Mouse (Mus musculus) embryonic facial prominence, embryonic 12.5 days (tissue): ENCODE measurements around the gene Retreg3. TPM values are rescaled to one million over a fixed set of nuclear protein-coding genes. Genes with fewer than 3 reads are reported as not detected.

Experiments
- ATAC-seq: fragments of 200-750 bp; cut with Nextera tagmentation; 2 replicates; pipeline ENCODE4 v1.8.0; 2017; ENCODE audit not compliant: insufficient number of reproducible peaks, insufficient read depth, low FRiP score, low TSS enrichment
- H3K27ac ChIP-seq: fragments of 300-500 bp; sonication (generic); 2 replicates; pipeline ENCODE4 v1.5.1; 2016; ENCODE audit warnings: mild to moderate bottlenecking
- H3K27me3 ChIP-seq: fragments of 300-500 bp; sonication (generic); 2 replicates; pipeline ENCODE4 v1.6.1; 2016; ENCODE audit warnings: mild to moderate bottlenecking, moderate library complexity
- H3K36me3 ChIP-seq: fragments of 300-500 bp; sonication (generic); 2 replicates; pipeline ENCODE4 v1.6.1; 2016; ENCODE audit warnings: mild to moderate bottlenecking
- H3K4me1 ChIP-seq: fragments of 300-500 bp; sonication (generic); 2 replicates; pipeline ENCODE4 v1.6.1; 2016
- H3K4me2 ChIP-seq: fragments of 300-500 bp; sonication (generic); replicated peaks from 2 replicates; pipeline ENCODE4 v1.6.1; 2016; ENCODE audit warnings: mild to moderate bottlenecking, moderate library complexity
- H3K4me3 ChIP-seq: fragments of 300-500 bp; sonication (generic); 2 replicates; pipeline ENCODE4 v1.5.1; 2016; ENCODE audit warnings: mild to moderate bottlenecking
- H3K9ac ChIP-seq: fragments of 300-500 bp; sonication (generic); 2 replicates; pipeline ENCODE4 v1.6.1; 2016; ENCODE audit warnings: mild to moderate bottlenecking, moderate library complexity
- H3K9me3 ChIP-seq: fragments of 300-500 bp; sonication (generic); 2 replicates; pipeline ENCODE4 v1.6.1; 2016; ENCODE audit warnings: mild to moderate bottlenecking, moderate library complexity
- WGBS: fragments of 180-500 bp; shearing (Covaris S2); methylation state at CpG from one replicate; pipeline ENCODE4 v1.1.7; 2016; 5-methylcytosine and 5-hydroxymethylcytosine counted together
- polyA plus RNA-seq: library from polyadenylated mRNA; unstranded; fragments of >200 nt; fragmentation: Nextera tagmentation; extraction: Ambion mirVana; gene quantifications from 2 replicates; pipeline ENCODE4 v1.2.1, GENCODE M21; 2016

The Retreg3 gene
- polyA plus RNA-seq, 1 experiment from 2014 or later, result 18.6 TPM

DNA sequence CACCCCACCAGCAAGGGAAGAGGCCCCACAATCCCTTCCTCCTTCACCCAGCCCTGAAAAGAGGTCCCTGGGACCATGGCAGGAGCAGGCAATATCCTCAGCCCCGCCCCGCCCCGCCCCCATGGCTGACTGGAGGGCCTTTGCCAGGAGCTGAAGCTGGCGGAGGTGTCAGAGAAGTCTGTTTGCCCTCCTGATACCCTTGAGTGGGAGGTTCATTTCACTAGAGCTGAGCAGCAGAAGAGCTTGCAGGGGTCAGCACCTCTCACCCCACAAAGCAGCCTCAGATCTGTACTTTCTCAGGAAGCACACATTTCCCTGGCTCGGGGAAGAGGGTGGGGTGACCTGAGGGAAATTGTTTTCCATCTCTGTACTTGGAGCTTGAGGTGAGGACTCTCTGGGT lies 61.0 kb downstream of the Retreg3 start:
- no peak overlapping the region for H3K4me2 ChIP-seq
- H3K27me3 ChIP-seq, result no peaks in the 10 kb centered on the region
- ATAC-seq, result no peak
- H3K9me3 ChIP-seq, result 0 out of 2 replicates have a peak, but pooled peaks cover 3% of the 10 kb centered on the region
- peaks cover 22% of the 10 kb centered on the region for H3K36me3 ChIP-seq
- 75% methylated on average over 5 of the region's 5 CpGs for WGBS
- peaks cover 24% of the 10 kb centered on the region for H3K4me1 ChIP-seq
- no peak overlapping the region for H3K27ac ChIP-seq
- H3K4me3 ChIP-seq, result no peak overlapping the region
- no peak overlapping the region for H3K9ac ChIP-seq

DNA sequence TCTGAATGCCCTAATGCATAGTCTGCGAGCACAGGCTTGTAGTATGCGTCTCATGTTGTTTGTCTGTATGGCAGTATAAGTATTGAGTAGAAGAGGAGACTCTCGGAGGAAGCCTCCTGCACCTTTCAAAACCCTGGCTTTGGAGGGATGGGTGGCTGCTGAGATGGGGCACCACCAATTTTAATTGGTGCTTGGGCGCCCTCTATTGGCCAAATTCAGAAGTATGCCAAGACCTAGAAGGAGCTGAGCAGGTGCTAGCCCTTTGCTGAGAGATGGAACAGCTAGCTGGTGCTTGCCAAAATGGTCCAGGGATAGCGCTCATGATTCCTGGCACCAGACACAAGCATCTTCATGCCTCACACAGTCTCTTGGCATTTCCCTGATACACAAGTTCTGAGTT lies 61.8 kb downstream of the Retreg3 start:
- Histone ChIP-seq H3K27me3 (no peaks in the 10 kb centered on the region), H3K9ac (no peak overlapping the region), H3K4me3 (no peak overlapping the region), H3K27ac (no peak overlapping the region), H3K36me3 (peaks cover 21% of the 10 kb centered on the region), H3K9me3 (0 out of 2 replicates have a peak, but pooled peaks cover 6% of the 10 kb centered on the region), H3K4me2 (no peak overlapping the region), H3K4me1 (peaks cover 16% of the 10 kb centered on the region)
- no peak for ATAC-seq
- 37% methylated on average over 5 of the region's 5 CpGs for WGBS

DNA sequence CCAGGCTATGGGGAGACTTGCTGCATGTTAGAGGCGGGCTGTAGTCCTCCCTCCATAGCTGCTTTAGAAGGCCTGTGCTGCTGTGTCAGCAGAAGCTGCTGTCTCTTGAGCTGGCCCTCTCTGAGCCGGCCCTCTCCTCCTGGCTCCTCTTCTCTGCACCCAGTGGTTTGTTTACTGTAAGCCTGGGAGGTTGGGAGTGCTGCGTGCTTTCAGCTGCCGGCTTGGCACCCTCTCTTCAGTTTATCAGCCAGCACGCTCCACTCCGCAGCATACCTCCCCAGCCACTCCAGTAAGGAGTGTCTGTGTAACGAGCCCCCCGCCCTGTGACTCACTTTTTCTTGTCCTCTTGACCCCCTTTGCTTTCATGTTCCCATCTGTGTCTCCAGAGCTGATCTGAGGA lies 62.8 kb downstream of the Retreg3 start:
- Histone ChIP-seq H3K9me3 (0 out of 2 replicates have a peak, but pooled peaks cover 6% of the 10 kb centered on the region), H3K27ac (no peak overlapping the region), H3K27me3 (no peaks in the 10 kb centered on the region), H3K4me2 (no peak overlapping the region), H3K9ac (no peak overlapping the region), H3K4me3 (no peak overlapping the region), H3K36me3 (peaks cover 15% of the 10 kb centered on the region), H3K4me1 (peaks cover 9% of the 10 kb centered on the region; the same call in 1 of the 2 replicates)
- WGBS, result 64% methylated on average over 8 of the region's 8 CpGs
- ATAC-seq, result no peak

DNA sequence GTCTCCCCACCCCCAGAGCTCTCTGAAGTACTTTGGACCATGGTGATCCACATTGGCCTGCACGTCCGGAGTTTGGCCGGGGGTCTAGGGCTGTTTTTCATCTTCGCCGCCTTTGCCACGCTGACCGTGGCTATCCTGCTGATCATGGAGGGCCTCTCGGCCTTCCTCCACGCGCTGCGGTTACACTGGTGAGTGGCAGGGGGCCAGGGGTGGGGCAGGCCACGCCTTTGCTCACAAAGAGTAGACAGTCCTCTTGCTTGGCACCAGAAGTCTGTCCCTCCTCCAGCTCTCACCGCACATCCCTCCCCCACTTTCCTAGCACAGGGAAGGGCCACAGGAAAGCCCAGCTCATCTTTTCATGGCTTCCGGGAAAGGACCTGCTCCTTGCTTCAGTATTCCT lies 64.3 kb downstream of the Retreg3 start:
- H3K27ac ChIP-seq, result no peak overlapping the region
- H3K27me3 ChIP-seq, result no peaks in the 10 kb centered on the region
- H3K4me1 ChIP-seq, result peaks cover 7% of the 10 kb centered on the region; the same call in 1 of the 2 replicates
- no peak overlapping the region for H3K4me2 ChIP-seq
- H3K9ac ChIP-seq, result no peak overlapping the region
- H3K9me3 ChIP-seq, result 0 out of 2 replicates have a peak, but pooled peaks cover 6% of the 10 kb centered on the region
- H3K4me3 ChIP-seq, result no peak overlapping the region
- H3K36me3 ChIP-seq, result peaks cover 23% of the 10 kb centered on the region
- WGBS, result 82% methylated on average over 14 of the region's 14 CpGs
- ATAC-seq, result no peak

DNA sequence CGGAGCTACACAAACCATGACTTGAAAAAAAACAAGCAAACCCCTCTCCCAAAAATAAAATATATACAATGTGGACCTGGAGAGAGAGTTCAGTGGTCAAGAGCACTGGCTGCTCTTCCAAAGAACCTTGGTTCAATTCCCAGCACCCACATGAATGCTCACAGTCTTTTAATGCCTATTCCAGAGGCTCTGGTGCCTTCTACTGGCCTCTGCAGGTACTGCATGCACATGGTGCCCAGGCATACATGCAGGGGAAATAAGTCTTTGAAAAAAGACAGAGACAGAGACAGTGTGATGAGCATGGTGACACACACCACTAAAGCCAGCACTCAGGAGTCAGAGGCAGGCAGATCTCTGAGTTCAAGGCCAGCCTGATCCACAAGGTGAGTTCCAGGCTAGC lies 65.7 kb downstream of the Retreg3 start:
- ATAC-seq, result no peak
- WGBS, result 96% methylated on average over 1 of the region's 1 CpGs
- H3K27ac ChIP-seq, result no peak overlapping the region
- no peaks in the 10 kb centered on the region for H3K4me1 ChIP-seq
- H3K36me3 ChIP-seq, result peaks cover 34% of the 10 kb centered on the region
- no peaks in the 10 kb centered on the region for H3K27me3 ChIP-seq
- 0 out of 2 replicates have a peak, but pooled peaks cover 6% of the 10 kb centered on the region for H3K9me3 ChIP-seq
- H3K4me3 ChIP-seq, result no peak overlapping the region
- H3K4me2 ChIP-seq, result no peak overlapping the region
- no peak overlapping the region for H3K9ac ChIP-seq

DNA sequence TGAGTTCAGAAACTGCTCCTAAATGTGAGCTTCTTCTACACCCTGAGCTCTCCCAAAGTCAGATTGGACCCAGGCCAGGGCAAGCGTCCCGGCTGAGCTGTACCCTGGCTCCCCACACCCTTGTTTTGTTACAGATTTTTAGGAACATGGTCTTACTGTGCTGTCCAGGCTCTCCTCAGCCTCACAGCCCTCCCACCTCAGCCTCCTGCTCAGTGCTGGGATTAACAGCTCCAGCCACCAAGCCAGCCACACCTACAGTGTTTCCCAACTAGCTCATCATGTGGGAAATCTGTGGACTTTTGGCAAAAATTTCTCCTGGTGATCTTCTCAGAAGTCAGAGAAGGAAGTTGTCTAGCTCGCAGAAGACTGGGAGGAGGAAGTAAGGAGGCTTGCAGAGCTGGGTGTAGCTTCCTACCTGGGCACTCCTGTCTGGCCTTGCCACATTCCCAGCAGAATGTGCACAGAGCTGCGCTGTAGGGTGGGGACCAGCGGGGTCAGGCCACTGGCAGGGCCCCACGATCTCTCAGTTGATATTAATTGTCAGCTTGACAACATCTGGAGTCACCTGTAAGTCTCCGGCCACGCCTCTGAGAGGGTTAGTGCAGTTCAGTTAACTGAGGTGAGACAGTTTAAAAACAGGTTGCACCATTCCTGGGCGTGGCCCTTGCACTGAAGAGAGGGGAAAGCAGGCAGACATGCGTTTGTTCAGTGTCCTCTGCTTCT lies 66.8 kb downstream of the Retreg3 start:
- no peak overlapping the region for H3K4me2 ChIP-seq
- no peaks in the 10 kb centered on the region for H3K27me3 ChIP-seq
- H3K36me3 ChIP-seq, result peaks cover 41% of the 10 kb centered on the region
- no peak for ATAC-seq
- no peak overlapping the region for H3K9ac ChIP-seq
- H3K27ac ChIP-seq, result no peak overlapping the region
- H3K4me1 ChIP-seq, result no peaks in the 10 kb centered on the region
- 0 out of 2 replicates have a peak, but pooled peaks cover 6% of the 10 kb centered on the region for H3K9me3 ChIP-seq
- 91% methylated on average over 10 of the region's 10 CpGs for WGBS
- no peak overlapping the region for H3K4me3 ChIP-seq

DNA sequence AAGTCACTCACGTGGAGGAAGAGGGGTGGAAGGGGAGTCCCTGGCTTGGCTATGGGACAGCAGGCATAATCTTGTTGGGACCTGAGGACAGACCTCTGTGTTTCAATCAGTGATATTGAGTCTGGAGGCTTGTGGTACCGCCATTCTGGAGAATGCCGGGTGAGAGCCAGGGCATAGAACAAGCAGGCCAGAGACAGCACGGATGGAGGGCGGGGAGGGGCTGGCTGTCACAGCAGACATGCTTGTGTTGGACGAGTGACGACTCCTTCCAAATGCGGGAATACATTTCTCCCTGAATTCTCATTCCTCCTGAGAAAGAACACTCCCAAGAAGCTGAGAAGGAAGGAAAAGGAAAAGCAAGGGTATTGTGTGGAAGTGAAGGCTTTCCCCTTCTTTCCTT lies 68.1 kb downstream of the Retreg3 start:
- H3K4me2 ChIP-seq, result no peak overlapping the region
- WGBS, result 84% methylated on average over 8 of the region's 8 CpGs
- 0 out of 2 replicates have a peak, but pooled peaks cover 6% of the 10 kb centered on the region for H3K9me3 ChIP-seq
- H3K27me3 ChIP-seq, result no peaks in the 10 kb centered on the region
- no peak overlapping the region for H3K4me3 ChIP-seq
- no peak overlapping the region for H3K9ac ChIP-seq
- H3K4me1 ChIP-seq, result no peaks in the 10 kb centered on the region
- ATAC-seq, result no peak
- no peak overlapping the region for H3K27ac ChIP-seq
- peaks cover 49% of the 10 kb centered on the region for H3K36me3 ChIP-seq

DNA sequence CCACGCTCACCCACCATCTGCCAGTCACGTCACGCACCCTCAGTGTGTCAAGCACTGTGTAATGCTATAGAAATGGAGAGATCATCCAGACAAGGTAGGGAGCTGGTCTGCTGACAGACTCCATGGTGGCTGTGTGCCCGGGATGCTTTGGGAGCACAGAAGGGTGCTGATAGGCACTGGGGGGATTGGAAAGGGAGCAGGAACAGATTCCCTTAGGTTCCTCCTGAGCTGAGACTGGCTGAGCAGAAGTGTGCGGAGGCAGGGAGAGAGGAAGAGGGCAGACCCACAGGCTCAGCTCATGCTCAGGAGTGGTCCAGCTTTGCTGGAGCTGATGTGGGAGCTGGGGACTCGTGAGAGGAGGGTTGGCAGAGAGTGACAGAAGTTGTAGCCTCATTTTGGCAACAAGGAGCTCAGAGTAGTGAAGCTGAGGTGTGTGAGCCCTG lies 68.6 kb downstream of the Retreg3 start:
- H3K9ac ChIP-seq, result no peak overlapping the region
- 0 out of 2 replicates have a peak, but pooled peaks cover 6% of the 10 kb centered on the region for H3K9me3 ChIP-seq

DNA sequence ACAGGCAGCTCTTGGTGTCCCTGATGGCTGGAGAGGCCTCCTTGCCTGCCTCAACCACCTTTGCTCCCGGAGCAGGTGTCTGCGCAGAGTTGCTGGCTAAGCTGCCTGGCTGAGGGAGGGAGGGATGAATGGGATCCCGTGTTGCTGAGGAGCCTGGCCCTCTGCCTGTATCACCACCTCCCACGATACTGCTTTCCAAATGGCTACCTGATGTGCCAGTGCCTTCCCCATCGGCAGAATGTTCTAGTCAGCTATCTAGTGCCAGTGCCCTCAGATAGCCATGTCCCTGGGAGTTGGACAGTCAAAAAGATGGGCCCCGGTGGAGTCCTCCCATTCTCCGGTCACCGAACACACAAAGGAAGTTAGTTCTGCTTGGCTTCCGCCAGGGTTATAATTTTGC lies 69.3 kb downstream of the Retreg3 start:
- Histone ChIP-seq H3K27me3 (no peaks in the 10 kb centered on the region), H3K4me1 (no peaks in the 10 kb centered on the region), H3K27ac (no peak overlapping the region), H3K4me2 (no peak overlapping the region), H3K4me3 (no peak overlapping the region), H3K36me3 (peaks cover 52% of the 10 kb centered on the region), H3K9ac (no peak overlapping the region), H3K9me3 (0 out of 2 replicates have a peak, but pooled peaks cover 6% of the 10 kb centered on the region)
- ATAC-seq, result no peak
- 93% methylated on average over 9 of the region's 9 CpGs for WGBS

More for the DNA sequence above, 68.6 kb downstream of the Retreg3 start:
- H3K27ac ChIP-seq, result no peak overlapping the region
- H3K4me2 ChIP-seq, result no peak overlapping the region
- H3K4me3 ChIP-seq, result no peak overlapping the region
- 90% methylated on average over 6 of the region's 6 CpGs for WGBS
- no peaks in the 10 kb centered on the region for H3K4me1 ChIP-seq
- H3K27me3 ChIP-seq, result no peaks in the 10 kb centered on the region
- peaks cover 49% of the 10 kb centered on the region for H3K36me3 ChIP-seq
- no peak for ATAC-seq

DNA sequence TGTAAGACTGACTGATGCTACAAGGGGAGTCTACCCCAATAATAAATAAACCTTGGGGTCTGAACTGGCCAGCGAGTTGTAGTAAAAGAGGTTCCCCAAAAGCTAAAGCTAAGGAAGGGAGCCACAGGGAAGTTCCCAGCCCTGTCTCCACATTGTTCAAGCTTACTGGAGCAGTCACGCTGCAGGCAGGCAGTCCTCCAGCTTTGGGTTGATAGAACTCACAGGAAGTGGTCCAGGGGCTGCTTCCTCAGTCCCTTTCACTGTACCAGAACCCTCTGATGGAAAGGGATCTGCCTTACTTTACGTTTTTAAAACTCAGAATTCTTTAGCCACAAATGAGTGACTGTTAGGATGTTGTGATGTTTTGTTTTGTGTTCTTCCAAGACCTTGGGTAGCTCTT lies 72.2 kb downstream of the Retreg3 start:
- WGBS, result 82% methylated on average over 3 of the region's 3 CpGs
- no peaks in the 10 kb centered on the region for H3K4me1 ChIP-seq
- no peak overlapping the region for H3K4me2 ChIP-seq
- H3K9me3 ChIP-seq, result no peaks in the 10 kb centered on the region
- H3K4me3 ChIP-seq, result no peak overlapping the region
- no peak overlapping the region for H3K27ac ChIP-seq
- H3K9ac ChIP-seq, result no peak overlapping the region
- no peak for ATAC-seq
- H3K36me3 ChIP-seq, result peaks cover 71% of the 10 kb centered on the region
- H3K27me3 ChIP-seq, result no peaks in the 10 kb centered on the region

DNA sequence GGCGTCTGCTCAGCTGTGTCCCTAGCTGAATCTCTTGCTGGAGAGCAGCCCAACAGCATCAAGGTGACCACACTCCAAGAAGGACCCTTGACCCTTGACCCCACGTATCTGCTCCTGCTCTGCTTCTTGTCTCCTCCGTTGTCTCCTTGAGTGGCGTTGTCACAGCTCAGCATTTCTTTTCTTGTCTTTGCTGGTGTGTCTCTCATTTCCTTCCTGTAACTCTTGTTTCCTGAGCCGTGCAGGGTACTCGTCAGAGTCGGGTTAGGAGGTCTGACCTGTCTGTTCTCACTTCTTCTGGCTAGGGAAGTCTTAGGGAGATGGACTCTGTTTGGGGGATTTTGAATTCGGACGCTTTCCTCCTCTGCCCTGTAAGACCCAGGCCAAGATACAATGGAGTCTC lies 73.3 kb downstream of the Retreg3 start:
- Histone ChIP-seq H3K27ac (no peak overlapping the region), H3K4me2 (no peak overlapping the region), H3K4me3 (no peak overlapping the region), H3K9ac (no peak overlapping the region), H3K27me3 (no peaks in the 10 kb centered on the region), H3K4me1 (no peaks in the 10 kb centered on the region), H3K36me3 (peaks cover 77% of the 10 kb centered on the region), H3K9me3 (no peaks in the 10 kb centered on the region)
- WGBS, result 60% methylated on average over 9 of the region's 9 CpGs
- ATAC-seq, result no peak
